Mouse (Mus musculus) intestine, postnatal 0 days (tissue): ENCODE measurements at regions not wholly inside any gene's neighbourhood (a gene's known extent, or its start where the extent isn't known, plus 50 kb on each side); places are given as distances from the start of the nearest gene placed in this dataset.
A peak's percentile ranks its signal among the peaks of the same experiment; 100 is the strongest.

Experiments
- ATAC-seq: fragments of 200-750 bp; cut with Nextera tagmentation; 2 replicates; pipeline ENCODE4 v1.8.0; 2017; ENCODE audit warnings: mild to moderate bottlenecking, moderate TSS enrichment, moderate library complexity
- H3K27ac ChIP-seq: fragments of 300-500 bp; sonication (generic); 2 replicates; pipeline ENCODE4 v1.5.1; 2014; ENCODE audit warnings: mild to moderate bottlenecking, low read depth, low read length, moderate library complexity
- H3K27me3 ChIP-seq: fragments of 300-500 bp; sonication (generic); replicated peaks from 2 replicates; pipeline ENCODE4 v1.6.1; 2014; ENCODE audit warnings: low read length, mixed read lengths; ENCODE audit not compliant: control insufficient read depth, insufficient read depth
- H3K36me3 ChIP-seq: fragments of 300-500 bp; sonication (generic); 2 replicates; pipeline ENCODE4 v1.6.1; 2014; ENCODE audit warnings: mild to moderate bottlenecking, moderate library complexity; ENCODE audit not compliant: control insufficient read depth, insufficient read depth
- H3K4me1 ChIP-seq: fragments of 300-500 bp; sonication (generic); replicated peaks from 2 replicates; pipeline ENCODE4 v1.6.1; 2014; ENCODE audit warnings: antibody characterized with exemption, low read length, mixed read lengths; ENCODE audit not compliant: control insufficient read depth, insufficient read depth
- H3K4me2 ChIP-seq: fragments of 300-500 bp; sonication (generic); replicated peaks from 2 replicates; pipeline ENCODE4 v1.6.1; 2014; ENCODE audit warnings: low read depth, mild to moderate bottlenecking, moderate library complexity
- H3K4me3 ChIP-seq: fragments of 300-500 bp; sonication (generic); 2 replicates; pipeline ENCODE4 v1.5.1; 2014; ENCODE audit warnings: low read depth, low read length
- H3K9ac ChIP-seq: fragments of 300-500 bp; sonication (generic); 2 replicates; pipeline ENCODE4 v1.6.1; 2014; ENCODE audit warnings: mild to moderate bottlenecking, low read depth, low read length
- H3K9me3 ChIP-seq: fragments of 300-500 bp; sonication (generic); 2 replicates; pipeline ENCODE4 v1.6.1; 2016; ENCODE audit warnings: mixed run types; ENCODE audit not compliant: control insufficient read depth
- CTCF ChIP-seq: sonication (generic); IDR thresholded peaks from 2 replicates; pipeline ENCODE4 v1.5.1; 2016; ENCODE audit warnings: low read depth, mild to moderate bottlenecking, control low read depth, antibody characterized with exemption, moderate library complexity
- WGBS: fragments of 180-500 bp; shearing (Covaris S2); extraction: QIAGEN DNeasy Blood & Tissue Kit; methylation state at CpG from one replicate; pipeline ENCODE4 v1.1.7; 2014; 5-methylcytosine and 5-hydroxymethylcytosine counted together

DNA sequence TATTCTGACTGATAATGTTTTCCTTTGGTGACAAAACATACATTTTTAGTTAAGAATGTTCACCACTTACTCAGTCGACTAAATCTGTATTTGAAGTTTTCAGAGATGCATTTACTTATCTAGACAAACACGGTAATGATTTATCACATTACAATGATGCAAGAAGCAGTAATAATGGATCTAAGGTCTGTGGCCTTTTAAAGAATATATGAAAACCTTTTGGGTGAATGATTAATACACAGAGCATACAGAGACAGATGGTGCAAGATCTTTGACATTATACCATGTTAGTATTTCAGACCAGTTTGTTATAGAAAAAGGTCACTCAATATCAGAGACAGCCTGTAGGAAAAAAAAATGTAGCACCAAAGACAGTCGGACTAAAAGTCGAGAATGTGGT lies 1004.2 kb upstream of the Ncam2 start:
- Histone ChIP-seq H3K4me1 (no peaks in the 10 kb centered on the region), H3K27me3 (no peaks in the 10 kb centered on the region), H3K9me3 (no peaks in the 10 kb centered on the region), H3K36me3 (no peaks in the 10 kb centered on the region), H3K4me2 (no peak overlapping the region), H3K9ac (no peak overlapping the region), H3K4me3 (no peak overlapping the region), H3K27ac (no peak overlapping the region)
- no peak for TF ChIP-seq CTCF
- ATAC-seq: no peak
- WGBS: 72% methylated on average over 4 of the region's 4 CpGs

DNA sequence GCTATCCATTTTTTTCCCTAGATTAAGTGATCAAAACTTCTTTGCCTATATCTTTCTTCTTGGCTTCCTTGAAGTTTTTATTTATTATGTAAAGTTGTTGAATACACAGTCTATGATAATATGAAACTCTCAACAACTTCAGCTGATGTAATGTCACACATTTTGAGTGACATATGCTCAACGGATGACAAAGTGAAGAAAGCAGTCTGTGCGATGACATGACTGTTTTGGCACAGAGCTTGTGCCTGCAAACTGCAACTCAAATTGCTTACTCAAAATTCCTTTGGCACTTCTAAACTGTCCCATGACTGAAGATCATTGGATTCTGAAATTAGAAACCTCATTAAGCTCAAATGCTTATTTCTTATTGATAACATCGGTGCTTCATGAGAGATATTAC lies 997.7 kb upstream of the Ncam2 start:
- Histone ChIP-seq H3K9ac (no peak overlapping the region), H3K4me3 (no peak overlapping the region), H3K9me3 (no peaks in the 10 kb centered on the region), H3K27ac (no peak overlapping the region), H3K27me3 (no peaks in the 10 kb centered on the region), H3K4me1 (no peaks in the 10 kb centered on the region), H3K4me2 (no peak overlapping the region), H3K36me3 (no peaks in the 10 kb centered on the region)
- ATAC-seq: no peak
- WGBS: 87% methylated on average over 3 of the region's 3 CpGs
- no peak for TF ChIP-seq CTCF

DNA sequence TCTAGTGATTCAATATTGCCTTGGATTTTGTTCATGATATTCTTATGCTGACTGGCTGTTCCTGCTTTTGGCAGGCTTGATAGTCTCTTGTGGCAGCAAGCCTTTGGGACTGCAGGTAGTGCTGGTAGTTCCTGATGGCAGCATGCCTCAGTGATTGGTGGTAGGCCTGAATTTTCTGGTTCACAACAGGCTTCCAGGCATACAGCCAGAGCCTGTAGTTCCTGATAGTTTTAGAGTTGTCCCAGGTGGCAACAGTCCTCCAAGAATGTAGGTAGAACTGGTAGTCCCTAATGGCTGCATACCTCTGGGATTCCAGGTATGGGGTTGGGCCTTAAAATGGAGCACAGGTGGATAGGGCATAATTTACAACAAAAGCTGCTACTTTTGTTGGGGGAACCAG lies 987.7 kb upstream of the Ncam2 start:
- Histone ChIP-seq H3K27ac (no peak overlapping the region), H3K4me1 (no peaks in the 10 kb centered on the region)
- TF ChIP-seq CTCF: no peak

GRCm38 (mm10) chr16:80255441-80255840 lies 945.1 kb upstream of the Ncam2 start:
- no peak overlapping the region for H3K4me2 ChIP-seq
- no peak overlapping the region for H3K9ac ChIP-seq
- no peak for ATAC-seq
- H3K36me3 ChIP-seq: no peaks in the 10 kb centered on the region
- H3K4me3 ChIP-seq: no peak overlapping the region
- H3K27me3 ChIP-seq: no peaks in the 10 kb centered on the region
- TF ChIP-seq CTCF: no peak
- H3K27ac ChIP-seq: no peak overlapping the region
- no peaks in the 10 kb centered on the region for H3K9me3 ChIP-seq
- H3K4me1 ChIP-seq: no peaks in the 10 kb centered on the region

More for the DNA sequence above, 987.7 kb upstream of the Ncam2 start:
- no peak overlapping the region for H3K4me2 ChIP-seq
- no peak overlapping the region for H3K9ac ChIP-seq
- no peak for ATAC-seq
- H3K36me3 ChIP-seq: no peaks in the 10 kb centered on the region
- no peak overlapping the region for H3K4me3 ChIP-seq
- H3K27me3 ChIP-seq: no peaks in the 10 kb centered on the region
- H3K9me3 ChIP-seq: no peaks in the 10 kb centered on the region

DNA sequence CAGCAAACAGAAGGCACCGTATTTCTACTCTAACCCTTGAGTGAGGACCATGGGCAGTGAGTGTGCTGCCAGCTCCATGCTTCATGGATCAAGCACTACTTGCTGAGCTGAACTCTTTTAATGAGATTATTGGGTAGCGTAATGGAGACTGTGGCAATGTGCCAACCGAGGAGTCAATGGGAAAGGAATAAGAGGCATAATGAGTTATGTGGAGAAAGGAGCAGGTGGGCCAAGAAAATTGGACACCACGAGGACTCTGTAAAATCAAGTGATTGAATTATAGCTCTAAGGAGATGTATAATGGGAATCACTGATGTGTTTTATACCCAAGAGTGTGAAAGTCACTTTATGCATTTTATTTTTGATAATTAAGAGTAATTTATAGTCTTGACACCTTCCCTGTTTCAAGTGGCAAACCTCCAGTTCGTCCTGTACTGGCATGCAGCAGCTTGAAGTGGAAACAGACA lies 934.3 kb upstream of the Ncam2 start:
- Histone ChIP-seq H3K36me3 (no peaks in the 10 kb centered on the region), H3K27ac (no peak overlapping the region), H3K9ac (no peak overlapping the region), H3K4me2 (no peak overlapping the region), H3K9me3 (no peaks in the 10 kb centered on the region), H3K4me1 (no peaks in the 10 kb centered on the region), H3K27me3 (no peaks in the 10 kb centered on the region), H3K4me3 (no peak overlapping the region)
- 69% methylated on average over 5 of the region's 5 CpGs for WGBS
- ATAC-seq: no peak
- no peak for TF ChIP-seq CTCF

GRCm38 (mm10) chr16:80272291-80273123 lies 928.0 kb upstream of the Ncam2 start:
- Histone ChIP-seq H3K4me3 (no peak overlapping the region), H3K9me3 (no peaks in the 10 kb centered on the region), H3K9ac (no peak overlapping the region), H3K36me3 (no peaks in the 10 kb centered on the region), H3K27me3 (no peaks in the 10 kb centered on the region), H3K27ac (no peak overlapping the region), H3K4me2 (no peak overlapping the region), H3K4me1 (no peaks in the 10 kb centered on the region)
- peak; percentile 70 for ATAC-seq
- 51% methylated on average over 5 of the region's 5 CpGs for WGBS
- no peak for TF ChIP-seq CTCF
